Mouse (Mus musculus): Measurements from ENCODE around the gene Fmod.

DNA sequence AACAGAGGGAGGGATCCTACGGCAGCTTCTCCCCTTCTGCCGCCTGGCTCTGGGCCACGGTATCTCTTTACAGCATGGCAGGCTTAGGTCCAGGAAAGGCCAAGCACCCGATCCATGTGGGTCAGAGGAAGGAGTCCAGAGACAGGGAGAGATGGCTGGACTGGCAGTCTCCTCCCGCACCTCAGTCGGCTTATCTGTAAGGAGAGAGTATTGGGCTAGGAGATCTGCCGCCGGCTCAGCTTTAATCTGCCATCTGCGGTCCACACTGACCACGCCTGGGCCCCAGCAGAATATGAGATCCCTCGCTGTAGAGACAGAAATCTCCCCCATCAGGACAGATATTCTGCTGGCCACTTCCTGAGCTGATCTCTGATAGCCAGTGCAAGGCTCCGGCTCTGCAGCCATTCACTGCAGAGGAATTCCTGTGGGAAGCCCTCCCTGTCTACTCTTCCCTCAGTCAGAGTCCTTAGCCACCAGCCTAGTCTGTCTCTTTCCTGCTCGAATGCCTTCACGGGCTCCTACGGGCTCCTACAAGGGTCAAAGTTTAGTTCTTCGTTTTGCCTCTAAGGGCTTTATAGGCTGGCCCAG is 49.9 kb downstream of the Fmod start:
- TF ChIP-seq CTCF (conservative IDR thresholded peaks at IDR 0.05; ENCODE audit: insufficient read depth, insufficient read length, low read depth, low read length) (no peak), POLR2A (IDR thresholded peaks at IDR 0.05; ENCODE audit: low read depth, low read length) (no peak)

Measured in kidney, adult 2 months (tissue).